Mouse (Mus musculus): Measurements from ENCODE around the gene Fam213b. TPM values are rescaled to one million over a fixed set of nuclear protein-coding genes. Genes with fewer than 3 reads are reported as not detected.

Fam213b gene
- polyA plus RNA-seq, 1 experiment from 2014 or later, result 42.1 TPM

DNA sequence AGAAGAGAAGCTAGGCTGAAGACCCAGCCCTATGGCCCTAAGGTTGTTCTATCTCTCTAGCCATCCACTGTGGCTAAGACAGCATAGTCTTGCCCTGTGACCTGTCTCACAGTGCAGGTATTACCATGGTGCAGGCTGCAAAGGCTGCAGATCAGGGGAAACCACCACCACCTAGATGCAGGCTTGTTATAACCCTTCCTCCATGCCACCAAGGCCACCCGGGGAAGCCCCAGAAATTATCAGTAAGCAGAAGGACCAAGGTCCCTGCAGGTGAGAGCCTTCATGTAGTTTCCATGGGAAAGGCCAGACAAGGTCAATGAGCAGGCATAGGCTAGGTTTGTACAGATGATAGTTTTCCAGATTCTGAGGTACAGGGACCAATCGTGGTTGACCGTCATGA lies 14.9 kb upstream of the Fam213b start:
- no peaks in the 10 kb centered on the region for H3K27me3 ChIP-seq (ENCODE audit: control insufficient read depth, insufficient read depth, low read length)
- DNase-seq (ENCODE audit: low spot score) (no peak), ATAC-seq (ENCODE audit: insufficient read depth, low FRiP score, low TSS enrichment) (no peak)
- no peak overlapping the region for H3K4me3 ChIP-seq (ENCODE audit: low read depth, low read length)
- no peaks in the 10 kb centered on the region for H3K36me3 ChIP-seq (ENCODE audit: control insufficient read depth, insufficient read depth, low read length)
- no peak overlapping the region for H3K27ac ChIP-seq (ENCODE audit: low read depth, low read length)
- no peaks in the 10 kb centered on the region for H3K4me1 ChIP-seq (ENCODE audit: control insufficient read depth, insufficient read depth, low read length)
- 94% methylated on average over 3 of the region's 3 CpGs for WGBS
- H3K9me3 ChIP-seq (ENCODE audit: control insufficient read depth, low read length), result no peaks in the 10 kb centered on the region
- no peak overlapping the region for H3K9ac ChIP-seq (ENCODE audit: low read length)
- H3K4me2 ChIP-seq (ENCODE audit: low read depth), result no peak overlapping the region

DNA sequence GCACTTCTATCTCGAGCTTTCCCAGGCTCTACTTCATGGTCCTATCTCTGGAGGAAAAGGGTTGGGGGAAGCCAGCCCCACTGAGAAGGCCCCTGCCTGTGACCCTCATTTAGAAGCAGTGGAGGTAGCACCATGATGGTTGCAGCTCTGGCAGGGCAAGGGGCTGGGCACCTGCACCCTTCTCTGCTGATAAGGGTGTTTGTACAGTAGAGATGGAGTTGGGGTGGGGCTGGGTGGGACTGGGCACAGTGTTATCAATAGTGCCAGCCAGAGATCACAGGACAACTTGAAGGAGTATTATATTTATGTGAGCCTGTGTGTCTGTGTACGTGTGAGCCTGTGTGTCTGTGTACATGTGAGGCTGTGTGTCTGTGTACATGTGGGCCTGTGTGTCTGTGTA lies 12.7 kb upstream of the Fam213b start:
- 59% methylated on average over 2 of the region's 2 CpGs for WGBS
- ATAC-seq (ENCODE audit: insufficient read depth, low FRiP score, low TSS enrichment) (no peak), DNase-seq (ENCODE audit: low spot score) (no peak)
- no peak overlapping the region for H3K4me3 ChIP-seq (ENCODE audit: low read depth, low read length)
- H3K9me3 ChIP-seq (ENCODE audit: control insufficient read depth, low read length), result no peaks in the 10 kb centered on the region
- H3K4me2 ChIP-seq (ENCODE audit: low read depth), result no peak overlapping the region
- H3K36me3 ChIP-seq (ENCODE audit: control insufficient read depth, insufficient read depth, low read length), result no peaks in the 10 kb centered on the region
- H3K4me1 ChIP-seq (ENCODE audit: control insufficient read depth, insufficient read depth, low read length), result no peaks in the 10 kb centered on the region
- no peak overlapping the region for H3K9ac ChIP-seq (ENCODE audit: low read length)
- no peaks in the 10 kb centered on the region for H3K27me3 ChIP-seq (ENCODE audit: control insufficient read depth, insufficient read depth, low read length)
- no peak overlapping the region for H3K27ac ChIP-seq (ENCODE audit: low read depth, low read length)

DNA sequence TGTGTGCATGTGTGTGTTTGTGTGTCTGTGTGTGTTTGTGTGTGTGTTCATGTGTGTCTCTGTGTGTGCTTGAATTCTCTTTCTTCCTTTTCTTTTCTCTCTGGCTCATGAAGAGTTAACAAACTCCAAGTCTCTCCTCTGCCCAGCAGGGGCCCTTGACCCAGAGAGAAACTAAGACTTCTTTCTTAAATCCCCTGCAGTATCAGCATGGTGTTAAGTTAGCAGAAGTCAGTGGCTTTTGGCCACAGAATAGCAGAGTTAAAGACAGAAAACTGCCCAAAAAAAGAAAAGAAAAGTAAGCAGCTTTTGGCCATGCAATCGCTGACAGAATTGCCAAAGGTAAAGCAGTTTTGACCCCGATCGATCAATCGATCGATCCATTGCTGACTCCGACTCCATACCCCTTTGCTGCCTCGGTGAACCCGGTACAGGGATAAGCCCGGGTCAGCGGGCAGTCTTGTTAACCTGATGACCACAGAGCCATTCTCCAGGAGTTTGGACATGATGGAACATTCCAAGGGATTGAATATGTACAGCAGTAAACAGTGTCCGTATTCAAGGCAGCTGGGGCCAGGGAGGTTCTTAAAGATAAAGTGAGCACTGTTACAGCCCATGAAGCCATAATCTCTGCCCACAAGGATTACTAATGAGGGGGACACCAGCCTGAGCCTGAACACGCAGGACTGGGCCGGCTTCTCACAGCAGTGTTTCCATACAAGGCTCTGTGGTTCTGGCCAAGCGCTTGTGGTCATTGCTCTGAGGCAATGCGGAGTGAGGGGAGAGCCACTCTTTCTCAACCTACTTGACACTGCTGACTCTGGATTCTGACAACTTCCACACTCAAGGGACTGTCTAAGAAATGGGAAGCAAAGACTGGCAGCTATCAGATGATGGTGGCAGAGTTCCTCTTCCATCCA lies 11.9 kb upstream of the Fam213b start:
- Histone ChIP-seq H3K4me3 (ENCODE audit: low read depth, low read length) (no peak overlapping the region), H3K27ac (ENCODE audit: low read depth, low read length) (no peak overlapping the region), H3K27me3 (ENCODE audit: control insufficient read depth, insufficient read depth, low read length) (no peaks in the 10 kb centered on the region), H3K9me3 (ENCODE audit: control insufficient read depth, low read length) (no peaks in the 10 kb centered on the region), H3K36me3 (ENCODE audit: control insufficient read depth, insufficient read depth, low read length) (no peaks in the 10 kb centered on the region), H3K4me2 (ENCODE audit: low read depth) (no peak overlapping the region), H3K4me1 (ENCODE audit: control insufficient read depth, insufficient read depth, low read length) (no peaks in the 10 kb centered on the region), H3K9ac (ENCODE audit: low read length) (no peak overlapping the region)
- DNase-seq (ENCODE audit: low spot score) (no peak), ATAC-seq (ENCODE audit: insufficient read depth, low FRiP score, low TSS enrichment) (no peak)
- 34% methylated on average over 15 of the region's 15 CpGs for WGBS

DNA sequence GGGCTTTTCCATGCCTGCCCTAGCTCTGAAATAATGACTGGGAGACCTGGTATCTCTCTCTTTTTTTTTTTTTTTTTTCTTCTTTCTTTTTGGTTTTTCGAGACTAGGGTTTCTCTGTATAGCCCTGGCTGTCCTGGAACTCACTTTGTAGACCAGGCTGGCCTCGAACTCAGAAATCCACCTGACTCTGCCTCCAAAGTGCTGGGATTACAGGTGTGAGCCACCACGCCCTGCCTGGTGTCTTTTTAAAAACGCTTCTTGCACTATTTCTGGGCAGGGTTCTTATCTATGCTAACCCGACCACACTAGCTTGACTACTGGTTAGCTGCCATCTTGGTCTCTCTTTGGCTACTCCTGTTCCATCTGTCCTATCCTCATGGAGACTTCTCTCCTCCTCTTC lies 9.6 kb upstream of the Fam213b start:
- no peak overlapping the region for H3K4me3 ChIP-seq (ENCODE audit: low read depth, low read length)
- H3K4me2 ChIP-seq (ENCODE audit: low read depth), result no peak overlapping the region
- no peak overlapping the region for H3K27ac ChIP-seq (ENCODE audit: low read depth, low read length)
- DNase-seq (ENCODE audit: low spot score) (no peak), ATAC-seq (ENCODE audit: insufficient read depth, low FRiP score, low TSS enrichment) (no peak)
- H3K9me3 ChIP-seq (ENCODE audit: control insufficient read depth, low read length), result no peaks in the 10 kb centered on the region
- no peaks in the 10 kb centered on the region for H3K4me1 ChIP-seq (ENCODE audit: control insufficient read depth, insufficient read depth, low read length)
- no peaks in the 10 kb centered on the region for H3K36me3 ChIP-seq (ENCODE audit: control insufficient read depth, insufficient read depth, low read length)
- no peaks in the 10 kb centered on the region for H3K27me3 ChIP-seq (ENCODE audit: control insufficient read depth, insufficient read depth, low read length)
- H3K9ac ChIP-seq (ENCODE audit: low read length), result no peak overlapping the region
- 92% methylated on average over 5 of the region's 5 CpGs for WGBS

- H3K4me2 ChIP-seq (ENCODE audit: low read depth), result no peak overlapping the region
- no peaks in the 10 kb centered on the region for H3K27me3 ChIP-seq (ENCODE audit: control insufficient read depth, insufficient read depth, low read length)
- no peaks in the 10 kb centered on the region for H3K9me3 ChIP-seq (ENCODE audit: control insufficient read depth, low read length)
- no peak overlapping the region for H3K9ac ChIP-seq (ENCODE audit: low read length)
- H3K27ac ChIP-seq (ENCODE audit: low read depth, low read length), result no peak overlapping the region
- DNase-seq (ENCODE audit: low spot score), result peak; percentile 80
- no peaks in the 10 kb centered on the region for H3K36me3 ChIP-seq (ENCODE audit: control insufficient read depth, insufficient read depth, low read length)
- no peak overlapping the region for H3K4me3 ChIP-seq (ENCODE audit: low read depth, low read length)
- H3K4me1 ChIP-seq (ENCODE audit: control insufficient read depth, insufficient read depth, low read length), result no peaks in the 10 kb centered on the region
- ATAC-seq (ENCODE audit: insufficient read depth, low FRiP score, low TSS enrichment), result no peak
- WGBS, result 46% methylated on average over 17 of the region's 17 CpGs
Measured at GRCm38 (mm10) chr4:154907833-154908232, 8.9 kb upstream of the Fam213b start.

DNA sequence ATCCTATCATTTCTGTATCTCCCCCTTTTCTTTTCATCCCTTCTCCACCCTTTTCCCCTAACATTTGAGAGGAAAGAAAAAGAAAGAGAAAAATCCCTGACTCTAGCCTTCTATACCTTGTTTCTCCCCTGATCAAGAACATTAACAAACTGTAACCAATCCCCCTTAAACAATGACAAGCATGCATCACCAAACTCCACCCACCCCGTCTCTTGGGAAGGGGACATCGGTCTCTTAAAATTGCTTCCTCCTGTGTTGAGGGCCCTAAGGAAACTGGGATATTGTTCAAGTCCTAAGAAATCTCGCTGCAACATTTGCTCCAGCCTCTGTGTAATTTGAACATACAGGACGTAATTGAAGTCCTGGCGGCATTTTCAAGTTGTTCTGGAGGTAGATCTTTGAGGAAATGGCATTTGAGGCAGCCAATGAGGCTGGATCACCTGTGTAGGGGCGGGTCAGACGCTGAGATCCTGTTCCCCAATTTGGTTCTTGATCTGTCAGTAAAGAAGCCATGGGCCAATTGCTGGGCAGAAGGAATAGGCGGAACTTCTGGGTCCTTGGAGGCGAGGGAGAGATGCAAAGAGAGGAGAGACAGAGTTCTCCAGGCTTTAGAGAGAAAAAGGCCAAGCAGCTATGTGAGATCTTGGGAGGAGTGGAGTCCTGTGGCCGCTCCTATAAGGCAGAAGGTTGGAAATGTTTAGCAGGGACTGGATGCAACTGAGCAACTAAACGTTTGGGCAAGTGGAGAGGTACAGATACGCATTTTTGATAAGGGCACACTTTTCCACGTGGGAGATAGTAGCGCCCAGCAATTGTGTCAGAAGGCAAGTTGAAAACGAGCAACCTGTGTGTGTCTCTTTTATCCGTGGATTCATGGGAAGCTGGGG lies 5.5 kb upstream of the Fam213b start:
- peak; percentile 58 for ATAC-seq (ENCODE audit: insufficient read depth, low FRiP score, low TSS enrichment)
- H3K36me3 ChIP-seq (ENCODE audit: control insufficient read depth, insufficient read depth, low read length), result no peaks in the 10 kb centered on the region
- no peak overlapping the region for H3K27ac ChIP-seq (ENCODE audit: low read depth, low read length)
- 2% methylated on average over 16 of the region's 16 CpGs for WGBS
- H3K9me3 ChIP-seq (ENCODE audit: control insufficient read depth, low read length), result no peaks in the 10 kb centered on the region
- H3K27me3 ChIP-seq (ENCODE audit: control insufficient read depth, insufficient read depth, low read length), result no peaks in the 10 kb centered on the region
- H3K4me1 ChIP-seq (ENCODE audit: control insufficient read depth, insufficient read depth, low read length), result no peaks in the 10 kb centered on the region
- H3K4me2 ChIP-seq (ENCODE audit: low read depth), result peak overlapping the region; percentile 45
- DNase-seq (ENCODE audit: low spot score), result peak; percentile 78
- H3K4me3 ChIP-seq (ENCODE audit: low read depth, low read length), result peak overlapping the region; percentile 28
- peak overlapping the region; percentile 14; the same call in 1 of the 2 replicates for H3K9ac ChIP-seq (ENCODE audit: low read length)

- ATAC-seq (ENCODE audit: insufficient read depth, low FRiP score, low TSS enrichment), result no peak
- no peak for DNase-seq (ENCODE audit: low spot score)
Measured at GRCm38 (mm10) chr4:154902371-154902770, 3.4 kb upstream of the Fam213b start.

DNA sequence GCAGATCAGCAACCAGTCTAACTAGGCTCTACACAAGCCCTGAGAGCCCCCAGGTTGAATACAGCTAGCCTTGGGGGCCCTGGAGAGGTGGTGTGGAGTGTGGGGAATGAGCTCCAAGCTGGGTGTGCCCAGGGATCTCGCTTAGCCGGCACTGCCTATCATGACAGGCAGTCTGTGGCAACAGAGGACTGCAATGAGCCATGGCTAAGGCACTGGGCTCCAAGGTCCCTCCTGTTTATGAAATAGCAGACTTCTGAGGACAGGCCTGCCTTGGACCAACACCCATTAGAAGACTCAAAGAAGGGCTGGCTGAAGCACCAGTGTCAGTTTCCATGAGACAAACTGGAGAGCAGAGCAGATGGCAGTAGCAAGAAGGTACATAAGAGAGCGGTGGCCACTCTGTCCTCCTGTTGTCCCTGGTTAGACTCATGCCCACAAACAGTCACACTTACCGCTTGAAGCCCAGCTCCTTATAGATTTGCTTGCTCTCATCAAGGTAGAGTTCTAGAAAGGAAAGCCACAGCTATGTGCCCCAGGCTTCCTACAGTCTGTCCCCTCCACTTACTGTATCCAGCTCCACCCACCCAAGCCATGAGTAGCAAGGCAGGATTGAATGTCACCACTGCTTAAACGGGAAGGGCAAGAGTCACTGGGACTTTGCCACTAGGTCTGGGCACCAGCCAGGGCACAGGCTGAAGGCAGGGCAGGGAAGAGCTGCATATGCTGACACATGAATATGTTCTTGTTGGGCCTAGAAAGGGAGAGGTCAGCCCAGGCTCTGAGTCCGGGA lies 1.1 kb downstream of the Fam213b start:
- no peak for DNase-seq (ENCODE audit: low spot score)
- Histone ChIP-seq H3K36me3 (ENCODE audit: control insufficient read depth, insufficient read depth, low read length) (no peaks in the 10 kb centered on the region), H3K27me3 (ENCODE audit: control insufficient read depth, insufficient read depth, low read length) (no peaks in the 10 kb centered on the region), H3K9ac (ENCODE audit: low read length) (peak overlapping the region; percentile 65), H3K9me3 (ENCODE audit: control insufficient read depth, low read length) (no peaks in the 10 kb centered on the region), H3K4me3 (ENCODE audit: low read depth, low read length) (peak overlapping the region; percentile 52), H3K4me1 (ENCODE audit: control insufficient read depth, insufficient read depth, low read length) (peaks cover 14% of the 10 kb centered on the region), H3K27ac (ENCODE audit: low read depth, low read length) (no peak overlapping the region), H3K4me2 (ENCODE audit: low read depth) (peak overlapping the region; percentile 96)
- no peak for ATAC-seq (ENCODE audit: insufficient read depth, low FRiP score, low TSS enrichment)
- 74% methylated on average over 6 of the region's 6 CpGs for WGBS

More at GRCm38 (mm10) chr4:154902371-154902770, 3.4 kb upstream of the Fam213b start:
- no peaks in the 10 kb centered on the region for H3K9me3 ChIP-seq (ENCODE audit: control insufficient read depth, low read length)
- no peak overlapping the region for H3K9ac ChIP-seq (ENCODE audit: low read length)
- H3K4me1 ChIP-seq (ENCODE audit: control insufficient read depth, insufficient read depth, low read length), result peaks cover 13% of the 10 kb centered on the region
- H3K36me3 ChIP-seq (ENCODE audit: control insufficient read depth, insufficient read depth, low read length), result no peaks in the 10 kb centered on the region
- H3K4me2 ChIP-seq (ENCODE audit: low read depth), result no peak overlapping the region
- no peaks in the 10 kb centered on the region for H3K27me3 ChIP-seq (ENCODE audit: control insufficient read depth, insufficient read depth, low read length)
- H3K27ac ChIP-seq (ENCODE audit: low read depth, low read length), result no peak overlapping the region
- no peak overlapping the region for H3K4me3 ChIP-seq (ENCODE audit: low read depth, low read length)
- 88% methylated on average over 2 of the region's 2 CpGs for WGBS

Measured in neural tube, embryonic 11.5 days (tissue).